Mouse (Mus musculus) kidney, adult 2 months (tissue): ENCODE measurements around the gene Chp1. TPM values are rescaled to one million over a fixed set of nuclear protein-coding genes. Genes with fewer than 3 reads are reported as not detected.
A peak's percentile ranks its signal among the peaks of the same experiment; 100 is the strongest.

ENCODE experiments used
- DNase-seq: peaks from one replicate; pipeline ENCODE4 v3.0.0; 2021
- H3K27ac ChIP-seq: fragments of 200-500 bp; 2 replicates; pipeline ENCODE4 v1.5.1; 2012; ENCODE audit warnings: low read depth, low read length, control low read depth, inconsistent platforms; ENCODE audit not compliant: insufficient read depth
- H3K27me3 ChIP-seq: fragments of 200-500 bp; replicated peaks from 2 replicates; pipeline ENCODE4 v1.6.1; 2012; ENCODE audit warnings: mild to moderate bottlenecking, moderate library complexity, low read length, inconsistent platforms; ENCODE audit not compliant: control insufficient read depth, insufficient read depth
- H3K36me3 ChIP-seq: fragments of 200-500 bp; 2 replicates; pipeline ENCODE4 v1.6.1; 2012; ENCODE audit warnings: mild to moderate bottlenecking, moderate library complexity, low read length, inconsistent platforms; ENCODE audit not compliant: control insufficient read depth, insufficient read depth
- H3K4me1 ChIP-seq: fragments of 200-500 bp; 2 replicates; pipeline ENCODE4 v1.6.1; 2011; ENCODE audit warnings: low read length; ENCODE audit not compliant: control insufficient read depth, insufficient read depth
- H3K4me3 ChIP-seq: fragments of 200-500 bp; 2 replicates; pipeline ENCODE4 v1.5.1; 2011; ENCODE audit warnings: mild to moderate bottlenecking, low read depth, low read length, control low read depth; ENCODE audit not compliant: insufficient read depth
- CTCF ChIP-seq: fragments of 200-500 bp; conservative IDR thresholded peaks from 2 replicates; pipeline ENCODE4 v1.5.1; 2011; ENCODE audit warnings: low read depth, mild to moderate bottlenecking, control low read depth, low read length, moderate library complexity, mixed read lengths; ENCODE audit not compliant: insufficient read depth, insufficient read length
- POLR2A ChIP-seq: fragments of 200-500 bp; IDR thresholded peaks from one replicate; pipeline ENCODE4 v1.6.1; 2011; ENCODE audit warnings: low read depth, low read length, control low read depth
- WGBS: fragments of 180-500 bp; shearing (Covaris S2); methylation state at CpG from one replicate; pipeline ENCODE4 v1.1.7; 2018; 5-methylcytosine and 5-hydroxymethylcytosine counted together
- polyA plus RNA-seq: library from polyadenylated mRNA; depleted of rRNA; stranded (reverse); fragments of >200 nt; gene quantifications from 2 replicates; pipeline ENCODE4 v1.2.3, GENCODE M21; 2012

Chp1 gene
- polyA plus RNA-seq, 1 experiment = 135 TPM

DNA sequence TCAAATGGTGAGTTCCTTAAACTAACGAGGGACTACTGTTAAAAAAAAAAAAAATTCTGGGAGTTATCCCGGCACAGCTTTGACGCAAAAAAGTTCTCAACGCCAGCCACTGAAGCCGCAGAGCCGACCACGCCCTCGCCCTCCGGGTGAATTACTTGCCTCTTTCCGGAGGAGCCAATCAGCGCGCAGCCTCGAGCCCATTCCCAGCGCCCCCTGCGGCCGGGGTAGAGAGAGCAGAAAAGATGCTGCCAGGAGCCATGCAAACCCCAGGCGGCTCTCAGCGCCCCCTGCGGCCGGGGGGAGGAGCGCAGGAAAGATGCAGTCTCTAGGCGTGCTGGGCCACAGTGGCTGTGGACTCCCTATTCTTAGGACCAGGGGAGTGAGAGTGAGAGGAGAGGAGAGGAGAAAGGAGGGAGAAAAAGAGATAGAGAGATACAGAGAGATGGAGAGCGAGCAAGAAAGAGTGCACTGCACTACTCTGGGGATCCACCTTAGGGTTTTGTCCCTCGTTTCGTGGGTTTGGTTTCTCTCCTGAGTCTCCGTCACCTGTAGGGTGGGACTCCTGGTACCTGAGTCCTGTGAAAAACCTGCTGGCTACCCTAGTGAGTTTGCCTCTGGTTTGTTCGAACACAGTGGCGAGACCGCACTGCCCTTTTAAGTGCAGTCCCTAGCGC is 512 bp upstream of the Chp1 start:
- H3K27ac ChIP-seq = peak overlapping the region; percentile 34
- no peaks in the 10 kb centered on the region for H3K27me3 ChIP-seq
- H3K4me1 ChIP-seq = no peaks in the 10 kb centered on the region; the same call in 1 of the 2 replicates
- TF ChIP-seq CTCF (peak; percentile 70), POLR2A (no peak)
- peak overlapping the region; percentile 47 for H3K4me3 ChIP-seq
- under 1% methylated on average over 30 of the region's 30 CpGs for WGBS
- peak; percentile 92 for DNase-seq
- no peaks in the 10 kb centered on the region for H3K36me3 ChIP-seq

DNA sequence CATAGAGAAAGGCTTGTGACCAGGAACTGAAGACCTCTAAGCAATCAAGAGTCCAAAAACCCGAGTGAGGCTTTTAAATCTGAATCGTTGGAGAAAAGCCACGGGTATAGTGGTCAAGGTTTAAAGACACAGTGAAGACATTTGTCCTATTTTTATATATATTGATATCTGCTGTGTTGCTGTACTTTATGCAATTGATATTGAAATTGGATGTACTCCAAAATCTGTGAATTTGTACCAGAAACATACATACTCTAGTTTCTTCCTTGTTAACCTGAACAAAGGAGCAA is 819 bp downstream of the Chp1 start:
- TF ChIP-seq POLR2A (no peak), CTCF (no peak)
- WGBS = 2% methylated on average over 3 of the region's 3 CpGs
- H3K4me1 ChIP-seq = no peaks in the 10 kb centered on the region; the same call in 1 of the 2 replicates
- H3K27me3 ChIP-seq = no peaks in the 10 kb centered on the region
- no peaks in the 10 kb centered on the region for H3K36me3 ChIP-seq
- H3K27ac ChIP-seq = 0 out of 2 replicates have a peak overlapping the region, but pooled peaks have one; percentile 79
- H3K4me3 ChIP-seq = peak overlapping the region; percentile 85; the same call in 1 of the 2 replicates
- DNase-seq = no peak

DNA sequence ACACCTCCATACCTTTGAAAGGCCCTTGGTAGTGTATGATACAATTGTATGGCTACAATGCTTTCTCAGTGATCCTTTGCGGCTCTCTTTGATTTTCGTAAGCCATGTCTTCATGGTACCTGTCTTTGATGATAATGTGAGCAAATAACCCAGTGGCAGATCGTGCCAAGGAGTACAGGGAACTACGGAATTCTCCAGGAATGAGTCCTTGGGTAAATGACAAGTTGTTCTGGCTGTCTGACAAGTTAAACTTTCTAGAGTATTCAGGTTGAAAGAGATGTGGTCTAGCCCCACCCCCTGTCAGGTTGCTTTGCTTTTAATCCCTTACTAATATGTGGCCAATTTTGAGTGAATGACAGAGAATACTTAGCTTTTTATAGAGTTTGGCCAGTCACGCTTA is 1.2 kb downstream of the Chp1 start:
- DNase-seq = peak; percentile 66
- 36% methylated on average over 5 of the region's 5 CpGs for WGBS
- Histone ChIP-seq H3K36me3 (no peaks in the 10 kb centered on the region), H3K4me1 (no peaks in the 10 kb centered on the region; the same call in 1 of the 2 replicates), H3K4me3 (no peak overlapping the region), H3K27ac (no peak overlapping the region), H3K27me3 (no peaks in the 10 kb centered on the region)
- TF ChIP-seq CTCF (no peak), POLR2A (no peak)

DNA sequence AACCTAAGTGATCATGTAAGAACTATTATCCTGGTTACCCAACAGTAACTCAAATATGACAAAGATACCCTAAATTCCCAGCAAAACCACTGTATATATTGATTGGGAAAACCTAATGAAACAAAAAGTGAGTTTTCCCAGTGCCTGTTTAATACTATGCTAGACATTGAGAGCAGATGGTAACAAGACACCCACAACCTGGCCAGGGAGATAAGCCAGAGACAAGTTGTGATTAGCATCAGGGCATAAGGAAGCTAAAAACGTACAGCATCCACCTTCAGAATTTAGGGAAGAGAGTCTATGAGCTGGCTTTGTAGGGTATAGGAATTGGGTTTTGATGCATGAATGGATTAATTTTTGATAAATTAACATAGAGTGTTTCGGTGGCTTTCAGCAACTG is 2.2 kb downstream of the Chp1 start:
- 92% methylated on average over 2 of the region's 2 CpGs for WGBS
- Histone ChIP-seq H3K27ac (no peak overlapping the region), H3K36me3 (no peaks in the 10 kb centered on the region), H3K4me1 (peaks cover 2% of the 10 kb centered on the region; the same call in 1 of the 2 replicates), H3K4me3 (no peak overlapping the region), H3K27me3 (no peaks in the 10 kb centered on the region)
- TF ChIP-seq POLR2A = no peak
- no peak for TF ChIP-seq CTCF
- DNase-seq = no peak

DNA sequence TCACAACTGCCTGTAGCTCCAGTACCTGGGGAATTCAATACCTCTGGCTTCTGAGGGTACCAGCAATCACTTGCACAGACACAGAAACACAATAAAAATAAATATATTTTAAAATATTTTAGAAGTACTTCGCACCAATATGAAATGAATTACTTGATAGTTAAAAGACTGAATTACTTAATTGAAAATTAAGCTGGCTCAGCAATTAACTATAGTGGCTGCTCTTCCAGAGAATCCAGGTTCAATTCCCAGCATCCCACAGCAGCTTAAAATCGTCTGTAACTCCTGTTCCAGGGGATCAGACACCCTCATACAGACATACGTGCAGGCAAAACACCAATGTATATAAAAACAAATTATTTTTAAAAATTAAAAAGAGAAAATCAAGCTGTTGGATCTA is 10.5 kb downstream of the Chp1 start:
- Histone ChIP-seq H3K4me3 (no peak overlapping the region), H3K4me1 (peaks cover 15% of the 10 kb centered on the region), H3K27me3 (no peaks in the 10 kb centered on the region), H3K36me3 (no peaks in the 10 kb centered on the region), H3K27ac (no peak overlapping the region)
- no peak for DNase-seq
- WGBS = 75% methylated on average over 3 of the region's 3 CpGs
- TF ChIP-seq POLR2A = no peak
- TF ChIP-seq CTCF = no peak

DNA sequence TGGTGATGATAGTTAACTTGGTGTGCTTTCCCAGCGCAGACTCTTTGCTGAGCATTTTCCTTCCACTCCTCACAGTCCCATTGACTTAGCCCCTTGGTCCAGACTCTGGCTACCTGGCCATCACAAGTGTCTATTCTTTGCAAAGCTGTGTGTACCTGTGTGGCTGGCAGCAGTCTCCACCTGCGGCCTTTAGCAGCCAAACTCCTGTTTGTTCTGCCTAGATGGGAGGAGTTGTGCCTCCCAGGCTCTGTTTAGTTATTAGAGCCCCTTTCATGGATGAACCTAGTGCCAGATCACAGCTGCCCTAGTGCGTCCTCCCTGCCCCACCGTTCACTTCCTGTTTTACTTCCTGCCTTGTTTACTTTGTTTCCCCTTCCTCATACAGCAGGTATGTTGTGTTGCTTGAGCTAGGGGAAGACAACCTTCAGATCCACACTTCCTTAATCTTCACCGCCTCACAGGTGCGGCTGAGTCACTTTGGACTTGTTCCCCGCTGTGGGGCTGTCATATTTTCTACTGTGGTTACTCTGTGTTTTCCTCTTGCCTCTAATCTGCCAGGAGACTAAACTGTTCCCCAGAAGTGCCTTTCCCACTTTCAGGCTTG is 11.3 kb downstream of the Chp1 start:
- peak overlapping the region; percentile 1; the same call in 1 of the 2 replicates for H3K27ac ChIP-seq

DNA sequence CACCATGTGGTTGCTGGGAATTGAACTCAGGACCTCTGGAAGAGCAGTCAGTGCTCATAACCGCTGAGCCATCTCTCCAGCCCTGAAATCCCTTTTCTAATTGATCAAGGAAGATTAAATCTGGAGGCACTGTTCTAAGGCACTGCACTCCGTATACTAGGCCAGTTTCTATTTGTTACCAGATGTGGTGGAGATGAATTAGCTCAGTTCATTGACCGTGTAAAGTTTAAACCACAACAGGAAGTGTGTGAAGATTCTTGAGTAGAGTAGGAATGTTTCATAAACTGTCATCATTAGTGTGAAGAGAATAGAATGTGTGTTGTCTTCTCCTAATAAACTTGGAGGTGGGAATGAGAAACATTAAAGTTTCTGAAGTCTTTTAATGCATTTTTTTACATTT is 14.3 kb downstream of the Chp1 start:
- 63% methylated on average over 3 of the region's 3 CpGs for WGBS
- H3K4me3 ChIP-seq = no peak overlapping the region
- DNase-seq = no peak
- peaks cover 12% of the 10 kb centered on the region for H3K4me1 ChIP-seq
- no peaks in the 10 kb centered on the region for H3K27me3 ChIP-seq
- no peaks in the 10 kb centered on the region; the same call in 1 of the 2 replicates for H3K36me3 ChIP-seq
- TF ChIP-seq POLR2A = no peak
- TF ChIP-seq CTCF = no peak
- H3K27ac ChIP-seq = no peak overlapping the region

More for the DNA sequence above, 11.3 kb downstream of the Chp1 start:
- H3K27me3 ChIP-seq = no peaks in the 10 kb centered on the region
- WGBS = 45% methylated on average over 7 of the region's 7 CpGs
- no peak overlapping the region for H3K4me3 ChIP-seq
- DNase-seq = no peak
- TF ChIP-seq POLR2A (no peak), CTCF (no peak)
- H3K36me3 ChIP-seq = no peaks in the 10 kb centered on the region; the same call in 1 of the 2 replicates
- H3K4me1 ChIP-seq = peaks cover 15% of the 10 kb centered on the region
